Mouse (Mus musculus) gastrocnemius, adult 2 months (tissue): ENCODE measurements around the gene Nell1. TPM values are rescaled to one million over a fixed set of nuclear protein-coding genes. Genes with fewer than 3 reads are reported as not detected.

ENCODE experiments used
- DNase-seq: peaks from one replicate; pipeline ENCODE4 v3.0.0; 2022
- H3K27ac ChIP-seq: fragments of 200-600 bp; 2 replicates; pipeline ENCODE4 v1.8.1; 2022; ENCODE audit warnings: mild to moderate bottlenecking
- H3K4me3 ChIP-seq: fragments of 200-600 bp; 2 replicates; pipeline ENCODE4 v1.8.1; 2022; ENCODE audit warnings: mild to moderate bottlenecking, moderate library complexity
- CTCF ChIP-seq: fragments of 200-600 bp; IDR thresholded peaks from 2 replicates; pipeline ENCODE4 v1.8.1; 2022; ENCODE audit warnings: antibody characterized with exemption, mild to moderate bottlenecking, moderate library complexity
- intact Hi-C: fragments of 180-260 bp; cut with DNase I; formaldehyde crosslinking; loops from one replicate; pipeline ENCODE4 v1.15.1; 2025
- total RNA-seq, 2 experiments: library from RNA; stranded (reverse); gene quantifications; 2 replicates each; pipeline ENCODE4 v1.2.3; 2021

Nell1 gene
- total RNA-seq, 2 experiments from 2014 or later = 0.33 TPM; not detected in 1

DNA sequence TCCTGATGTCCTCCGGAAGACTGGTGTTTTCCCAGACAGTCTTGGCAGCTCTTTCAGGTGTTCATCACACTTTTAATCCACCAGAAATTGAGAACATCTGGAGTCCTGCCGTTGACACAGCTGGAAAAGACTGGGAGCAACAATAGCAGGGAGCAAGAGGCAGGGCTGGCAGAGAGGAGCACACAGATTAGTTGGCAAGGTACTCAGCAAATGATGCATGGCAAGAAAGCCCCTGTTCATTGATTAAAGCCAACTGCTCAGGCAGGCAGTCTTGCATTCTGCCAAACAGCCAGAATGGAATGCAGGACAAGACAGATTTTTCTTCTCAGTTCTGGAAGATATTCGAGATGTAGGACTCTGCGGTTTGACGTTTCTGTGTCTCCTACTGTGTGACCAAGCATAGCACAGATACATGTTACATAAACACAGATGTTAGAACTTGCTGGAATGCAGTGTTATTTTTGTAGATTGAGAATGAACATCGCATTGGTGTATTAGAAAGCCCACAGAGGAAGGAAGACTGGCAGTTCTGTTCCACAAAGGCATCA lies 925.0 kb downstream of the Nell1 start:
- intact Hi-C loops = no loop called here
- no peak for DNase-seq
- Histone ChIP-seq H3K4me3 (no peak overlapping the region), H3K27ac (no peak overlapping the region)
- no peak for TF ChIP-seq CTCF

Other genes with a start within 250 kb of the Nell1 start
- 1 to 10 TPM; 3.9 to 4.0 TPM for gene Htatip2, start 215.7 kb upstream of the Nell1 start, total RNA-seq
- 10 to 100 TPM; 11.1 to 13.2 TPM for gene Prmt3, start 196.5 kb upstream of the Nell1 start, total RNA-seq
- not detected for gene Slc6a5, start 64.7 kb upstream of the Nell1 start, total RNA-seq